Mouse (Mus musculus) midbrain, postnatal 0 days (tissue): ENCODE measurements at regions not wholly inside any gene's neighbourhood (a gene's known extent, or its start where the extent isn't known, plus 50 kb on each side); places are given as distances from the start of the nearest gene placed in this dataset.
A peak's percentile ranks its signal among the peaks of the same experiment; 100 is the strongest.

Experiments used
- ATAC-seq: fragments of 200-750 bp; cut with Nextera tagmentation; 2 replicates; pipeline ENCODE4 v1.8.0; 2017; ENCODE audit warnings: moderate number of reproducible peaks, mild to moderate bottlenecking, moderate TSS enrichment, moderate library complexity; ENCODE audit not compliant: low FRiP score
- DNase-seq: peaks from one replicate; pipeline ENCODE4 v3.0.0-alpha.2; 2015; ENCODE audit warnings: low spot score
- H3K27ac ChIP-seq: fragments of 300-500 bp; sonication (generic); 2 replicates; pipeline ENCODE4 v1.5.1; 2014; ENCODE audit warnings: low read depth, mild to moderate bottlenecking, low read length, mixed read lengths
- H3K27me3 ChIP-seq: fragments of 300-500 bp; sonication (generic); 2 replicates; pipeline ENCODE4 v1.6.1; 2014; ENCODE audit warnings: low read length, control low read depth, mixed read lengths; ENCODE audit not compliant: insufficient read depth
- H3K36me3 ChIP-seq: fragments of 300-500 bp; sonication (generic); 2 replicates; pipeline ENCODE4 v1.6.1; 2014; ENCODE audit warnings: low read length, control low read depth, mixed read lengths; ENCODE audit not compliant: insufficient read depth
- H3K4me1 ChIP-seq: fragments of 300-500 bp; sonication (generic); 2 replicates; pipeline ENCODE4 v1.6.1; 2014; ENCODE audit warnings: mild to moderate bottlenecking, control low read depth, antibody characterized with exemption, low read length, mixed read lengths; ENCODE audit not compliant: insufficient read depth
- H3K4me2 ChIP-seq: fragments of 300-500 bp; sonication (generic); 2 replicates; pipeline ENCODE4 v1.6.1; 2014; ENCODE audit warnings: low read depth, mild to moderate bottlenecking, low read length, mixed read lengths; ENCODE audit not compliant: poor library complexity, severe bottlenecking
- H3K4me3 ChIP-seq: fragments of 300-500 bp; sonication (generic); 2 replicates; pipeline ENCODE4 v1.5.1; 2014; ENCODE audit warnings: low read depth, mild to moderate bottlenecking, low read length, moderate library complexity
- H3K9ac ChIP-seq: fragments of 300-500 bp; sonication (generic); replicated peaks from 2 replicates; pipeline ENCODE4 v1.6.1; 2014; ENCODE audit warnings: mild to moderate bottlenecking, low read length, moderate library complexity, mixed read lengths; ENCODE audit not compliant: poor library complexity, severe bottlenecking
- H3K9me3 ChIP-seq: fragments of 300-500 bp; sonication (generic); 2 replicates; pipeline ENCODE4 v1.6.1; 2016; ENCODE audit warnings: low read length, control low read depth
- CTCF ChIP-seq: IDR thresholded peaks from 2 replicates; pipeline ENCODE4 v1.5.1; 2016; ENCODE audit warnings: antibody characterized with exemption, mild to moderate bottlenecking
- WGBS: fragments of 180-500 bp; shearing (Covaris S2); extraction: QIAGEN DNeasy Blood & Tissue Kit; methylation state at CpG from one replicate; pipeline ENCODE4 v1.1.7; 2014; 5-methylcytosine and 5-hydroxymethylcytosine counted together

- no peak for DNase-seq
- Histone ChIP-seq H3K4me3 (no peak overlapping the region), H3K4me2 (no peak overlapping the region), H3K9me3 (no peaks in the 10 kb centered on the region), H3K4me1 (no peaks in the 10 kb centered on the region), H3K36me3 (no peaks in the 10 kb centered on the region), H3K9ac (no peak overlapping the region), H3K27me3 (no peaks in the 10 kb centered on the region), H3K27ac (no peak overlapping the region)
- TF ChIP-seq CTCF = no peak
- no peak for ATAC-seq
- WGBS = 50% methylated on average over 4 of the region's 4 CpGs
Observed at GRCm38 (mm10) chr9:117843531-117843930, 196.8 kb upstream of the Azi2 start.

GRCm38 (mm10) chr9:117836696-117837380 is 203.5 kb upstream of the Azi2 start:
- H3K4me1 ChIP-seq = 0 out of 2 replicates have a peak, but pooled peaks cover 5% of the 10 kb centered on the region
- H3K9me3 ChIP-seq = no peaks in the 10 kb centered on the region
- H3K4me2 ChIP-seq = no peak overlapping the region
- WGBS = 32% methylated on average over 12 of the region's 12 CpGs
- H3K27ac ChIP-seq = no peak overlapping the region
- no peak for TF ChIP-seq CTCF
- DNase-seq = peak; percentile 44
- H3K36me3 ChIP-seq = no peaks in the 10 kb centered on the region
- no peak overlapping the region for H3K9ac ChIP-seq
- no peaks in the 10 kb centered on the region for H3K27me3 ChIP-seq
- ATAC-seq = no peak
- no peak overlapping the region for H3K4me3 ChIP-seq

- Histone ChIP-seq H3K27ac (no peak overlapping the region), H3K27me3 (no peaks in the 10 kb centered on the region), H3K4me3 (no peak overlapping the region), H3K4me1 (0 out of 2 replicates have a peak, but pooled peaks cover 5% of the 10 kb centered on the region), H3K4me2 (no peak overlapping the region), H3K9me3 (no peaks in the 10 kb centered on the region), H3K9ac (no peak overlapping the region), H3K36me3 (no peaks in the 10 kb centered on the region)
- DNase-seq (no peak), ATAC-seq (no peak)
- TF ChIP-seq CTCF = no peak
- 87% methylated on average over 6 of the region's 6 CpGs for WGBS
Observed at GRCm38 (mm10) chr9:117833586-117833985, 203.9 kb upstream of the Rbms3 start.

DNA sequence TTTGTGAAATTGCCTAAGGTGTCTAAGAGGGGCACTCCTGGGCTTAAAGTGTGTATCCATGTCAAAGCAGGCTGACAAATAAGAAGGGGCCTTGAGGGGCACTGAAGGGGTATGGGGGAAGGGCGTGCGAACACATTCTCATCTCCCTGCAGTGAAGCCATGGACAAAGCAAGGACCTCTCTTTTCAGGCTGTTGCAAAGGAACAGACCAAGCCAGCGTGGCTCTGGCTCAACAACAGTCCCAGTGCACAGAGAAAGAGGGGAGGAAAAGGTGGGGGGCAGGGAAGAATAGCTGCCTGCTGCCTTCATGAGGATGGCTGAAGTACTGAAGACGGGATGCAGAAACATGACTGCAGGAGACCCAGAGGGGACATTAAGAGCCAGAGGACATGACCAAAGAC is 184.9 kb upstream of the Rbms3 start:
- no peaks in the 10 kb centered on the region for H3K9me3 ChIP-seq
- WGBS = 18% methylated on average over 4 of the region's 4 CpGs
- TF ChIP-seq CTCF = peak; percentile 33; the same call in 1 of the 2 replicates
- H3K9ac ChIP-seq = no peak overlapping the region
- peaks cover 5% of the 10 kb centered on the region for H3K4me1 ChIP-seq
- H3K4me2 ChIP-seq = no peak overlapping the region
- ATAC-seq (no peak), DNase-seq (peak; percentile 31)
- H3K27ac ChIP-seq = no peak overlapping the region
- H3K27me3 ChIP-seq = no peaks in the 10 kb centered on the region
- H3K36me3 ChIP-seq = no peaks in the 10 kb centered on the region
- H3K4me3 ChIP-seq = no peak overlapping the region

GRCm38 (mm10) chr9:117813216-117813615 is 183.5 kb upstream of the Rbms3 start:
- Histone ChIP-seq H3K4me2 (no peak overlapping the region), H3K4me3 (no peak overlapping the region), H3K27me3 (no peaks in the 10 kb centered on the region), H3K4me1 (peaks cover 5% of the 10 kb centered on the region), H3K27ac (no peak overlapping the region), H3K36me3 (no peaks in the 10 kb centered on the region), H3K9ac (no peak overlapping the region), H3K9me3 (no peaks in the 10 kb centered on the region)
- DNase-seq (peak; percentile 7), ATAC-seq (no peak)
- WGBS = 80% methylated on average over 9 of the region's 9 CpGs
- TF ChIP-seq CTCF = no peak

GRCm38 (mm10) chr9:117805812-117806211 is 176.1 kb upstream of the Rbms3 start:
- Histone ChIP-seq H3K27me3 (no peaks in the 10 kb centered on the region), H3K9ac (no peak overlapping the region), H3K9me3 (no peaks in the 10 kb centered on the region), H3K4me1 (no peaks in the 10 kb centered on the region), H3K4me2 (no peak overlapping the region), H3K4me3 (no peak overlapping the region), H3K27ac (no peak overlapping the region), H3K36me3 (no peaks in the 10 kb centered on the region)
- no peak for DNase-seq
- ATAC-seq = no peak
- 79% methylated on average over 9 of the region's 9 CpGs for WGBS
- TF ChIP-seq CTCF = no peak
